Mouse (Mus musculus) cortical plate, adult 2 months (tissue): Measurements from ENCODE around the gene Rpn1. TPM values are rescaled to one million over a fixed set of nuclear protein-coding genes. Genes with fewer than 3 reads are reported as not detected.
A peak's percentile ranks its signal among the peaks of the same experiment; 100 is the strongest.
"Not testable (repeated sequence)": the region's sequence is repeated elsewhere in the genome, so short reads cannot be mapped to it uniquely, and the experiment has no call there.

Source experiments
- H3K27ac ChIP-seq: fragments of 200-500 bp; 2 replicates; pipeline ENCODE4 v1.5.1; 2012; ENCODE audit warnings: low read length, control low read depth, inconsistent platforms; ENCODE audit not compliant: insufficient read depth
- H3K4me1 ChIP-seq: fragments of 200-500 bp; 2 replicates; pipeline ENCODE4 v1.6.1; 2011; ENCODE audit warnings: low read length; ENCODE audit not compliant: control insufficient read depth, insufficient read depth
- H3K4me3 ChIP-seq: fragments of 200-500 bp; 2 replicates; pipeline ENCODE4 v1.5.1; 2011; ENCODE audit warnings: mild to moderate bottlenecking, low read length, control low read depth; ENCODE audit not compliant: insufficient read depth
- CTCF ChIP-seq: fragments of 200-500 bp; IDR thresholded peaks from 2 replicates; pipeline ENCODE4 v1.5.1; 2011; ENCODE audit warnings: mild to moderate bottlenecking, control low read depth, low read length; ENCODE audit not compliant: insufficient read depth; ENCODE audit errors: extremely low read depth
- POLR2A ChIP-seq: fragments of 200-500 bp; IDR thresholded peaks from 2 replicates; pipeline ENCODE4 v1.6.1; 2011; ENCODE audit warnings: mild to moderate bottlenecking, low read length, control low read depth; ENCODE audit not compliant: insufficient read depth; ENCODE audit errors: extremely low read depth
- polyA plus RNA-seq: library from polyadenylated mRNA; depleted of rRNA; stranded (reverse); fragments of >200 nt; gene quantifications from 2 replicates; pipeline ENCODE4 v1.2.3, GENCODE M21; 2012

Rpn1 gene
- polyA plus RNA-seq, 1 experiment: 150 TPM

- Histone ChIP-seq H3K4me1 (no peaks in the 10 kb centered on the region), H3K4me3 (no peak overlapping the region), H3K27ac (no peak overlapping the region)
- TF ChIP-seq CTCF (no peak), POLR2A (no peak)
Measured at GRCm38 (mm10) chr6:88116347-88117183, 32.3 kb downstream of the Rpn1 start.

- H3K27ac ChIP-seq: no peak overlapping the region
- no peak for TF ChIP-seq CTCF
- no peak for TF ChIP-seq POLR2A
- H3K4me3 ChIP-seq: no peak overlapping the region
- no peaks in the 10 kb centered on the region for H3K4me1 ChIP-seq
Measured at GRCm38 (mm10) chr6:88117184-88117575, 32.9 kb downstream of the Rpn1 start.

GRCm38 (mm10) chr6:88119309-88119708, 35.0 kb downstream of the Rpn1 start:
- Histone ChIP-seq H3K4me3 (no peak overlapping the region), H3K4me1 (no peaks in the 10 kb centered on the region), H3K27ac (no peak overlapping the region)
- no peak for TF ChIP-seq CTCF
- no peak for TF ChIP-seq POLR2A

- no peak overlapping the region for H3K4me3 ChIP-seq
- H3K27ac ChIP-seq: no peak overlapping the region
- TF ChIP-seq POLR2A (no peak), CTCF (no peak)
- no peaks in the 10 kb centered on the region for H3K4me1 ChIP-seq
Measured at GRCm38 (mm10) chr6:88120813-88121212, 36.5 kb downstream of the Rpn1 start.

- Histone ChIP-seq H3K27ac (no peak overlapping the region), H3K4me3 (no peak overlapping the region), H3K4me1 (no peaks in the 10 kb centered on the region)
- TF ChIP-seq CTCF (no peak), POLR2A (no peak)
Measured at GRCm38 (mm10) chr6:88121781-88122180, 37.5 kb downstream of the Rpn1 start.

- H3K4me1 ChIP-seq: no peaks in the 10 kb centered on the region
- TF ChIP-seq POLR2A: no peak
- TF ChIP-seq CTCF: peak; percentile 41
- H3K27ac ChIP-seq: no peak overlapping the region
- no peak overlapping the region for H3K4me3 ChIP-seq
Measured at GRCm38 (mm10) chr6:88123150-88123857, 39.0 kb downstream of the Rpn1 start.

- no peaks in the 10 kb centered on the region for H3K4me1 ChIP-seq
- TF ChIP-seq CTCF (peak; percentile 68), POLR2A (no peak)
- H3K4me3 ChIP-seq: no peak overlapping the region
- no peak overlapping the region for H3K27ac ChIP-seq
Measured at GRCm38 (mm10) chr6:88123858-88124261, 39.6 kb downstream of the Rpn1 start.

GRCm38 (mm10) chr6:88124551-88124950, 40.3 kb downstream of the Rpn1 start:
- no peak overlapping the region for H3K4me3 ChIP-seq
- no peak overlapping the region for H3K27ac ChIP-seq
- TF ChIP-seq POLR2A: no peak
- no peak for TF ChIP-seq CTCF
- H3K4me1 ChIP-seq: no peaks in the 10 kb centered on the region

- H3K27ac ChIP-seq, H3K4me1 ChIP-seq, H3K4me3 ChIP-seq: not testable (repeated sequence)
Measured at GRCm38 (mm10) chr6:88125815-88126214, 41.5 kb downstream of the Rpn1 start.

- no peak for TF ChIP-seq POLR2A
- no peak for TF ChIP-seq CTCF
- H3K4me3 ChIP-seq: no peak overlapping the region
- H3K27ac ChIP-seq: no peak overlapping the region
- H3K4me1 ChIP-seq: no peaks in the 10 kb centered on the region
Measured at GRCm38 (mm10) chr6:88131521-88131920, 47.2 kb downstream of the Rpn1 start.
